Mouse (Mus musculus) duodenum, adult 2 months (tissue): Measurements from ENCODE around the gene Taar8a. TPM values are rescaled to one million over a fixed set of nuclear protein-coding genes. Genes with fewer than 3 reads are reported as not detected.

ENCODE experiments used
- polyA plus RNA-seq: library from polyadenylated mRNA; depleted of rRNA; stranded (reverse); fragments of >200 nt; gene quantifications from 2 replicates; pipeline ENCODE4 v1.2.3, GENCODE M21; 2012; ENCODE audit warnings: low replicate concordance; rRNA removed

Taar8a gene
- polyA plus RNA-seq: not detected in 2 replicates

GRCm38 (mm10) chr10:24076200-24076599 is at the start of gene Taar8a:
Gene Taar8a (plus strand): TSS chr10:24076500.

DNA sequence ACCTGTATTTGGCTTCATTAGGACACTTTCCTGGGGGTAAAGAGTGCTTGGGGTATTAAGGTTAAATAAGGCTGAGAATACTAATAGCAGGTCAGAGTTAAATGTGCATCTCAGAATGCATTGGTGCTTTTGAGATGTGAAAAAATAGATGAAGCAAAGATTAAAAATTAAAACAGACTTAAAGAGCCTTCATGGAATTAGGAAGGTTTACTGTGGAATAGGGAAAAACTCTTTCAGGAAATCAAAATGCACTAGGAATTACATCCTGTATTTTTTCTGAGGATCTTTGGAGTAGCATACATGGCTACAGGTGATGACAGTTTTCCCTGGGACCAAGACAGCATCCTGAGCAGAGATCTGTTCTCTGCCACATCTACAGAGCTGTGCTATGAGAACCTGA is 49.4 kb upstream of the Taar8a start, which contains the start of gene Taar7d:
Taar7d (plus strand) TSS at position 301 of the 400 bp plus-strand sequence.

DNA sequence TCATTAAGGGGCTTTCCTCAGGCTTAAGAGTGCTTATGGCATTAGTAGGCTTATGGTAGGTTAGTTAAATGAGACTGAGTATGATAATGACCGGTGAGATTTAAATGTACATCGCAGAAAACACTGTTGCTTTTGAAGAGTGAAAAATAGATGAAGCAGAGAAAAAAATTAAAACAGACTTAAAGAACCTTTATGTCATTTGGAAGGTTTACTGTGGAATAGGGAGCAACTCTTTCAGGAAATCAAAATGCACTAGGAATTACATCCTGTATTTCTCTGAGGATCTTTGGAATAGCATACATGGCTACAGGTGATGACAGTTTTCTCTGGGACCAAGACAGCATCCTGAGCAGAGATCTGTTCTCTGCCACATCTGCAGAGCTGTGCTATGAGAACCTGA is 39.0 kb upstream of the Taar8a start, which contains the start of gene Taar7e:
Taar7e (plus strand) TSS at position 301 of the 400 bp plus-strand sequence.

GRCm38 (mm10) chr10:24049210-24049609 is 27.1 kb upstream of the Taar8a start, which contains the start of gene Taar7f:
Gene Taar7f (plus strand): TSS chr10:24049510.

DNA sequence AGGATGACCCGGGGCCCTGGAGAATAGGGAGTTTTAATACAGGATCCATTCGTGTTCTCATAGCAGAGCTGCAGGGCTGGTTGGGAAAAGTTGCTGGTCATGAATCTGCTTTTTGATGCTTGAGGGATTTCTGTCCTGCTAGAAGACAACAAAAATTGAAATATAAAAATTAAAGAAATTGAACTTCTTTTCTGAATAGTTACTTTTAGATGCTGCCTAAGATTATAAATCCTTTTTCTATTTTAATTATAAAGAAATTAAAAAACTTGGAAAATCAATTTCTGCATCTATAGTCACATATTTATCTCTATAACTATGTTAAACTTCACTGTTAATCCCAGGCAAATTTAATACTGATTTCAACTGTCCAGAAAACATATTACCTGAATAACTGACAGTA is 15.9 kb downstream of the Taar8a start, which contains the start of gene Taar8b:
Taar8b (minus strand) TSS at position 101 of the 400 bp plus-strand sequence.

GRCm38 (mm10) chr10:24101812-24102211 is 25.5 kb downstream of the Taar8a start, which contains the start of gene Taar8c:
Gene Taar8c (minus strand): TSS chr10:24101912.

DNA sequence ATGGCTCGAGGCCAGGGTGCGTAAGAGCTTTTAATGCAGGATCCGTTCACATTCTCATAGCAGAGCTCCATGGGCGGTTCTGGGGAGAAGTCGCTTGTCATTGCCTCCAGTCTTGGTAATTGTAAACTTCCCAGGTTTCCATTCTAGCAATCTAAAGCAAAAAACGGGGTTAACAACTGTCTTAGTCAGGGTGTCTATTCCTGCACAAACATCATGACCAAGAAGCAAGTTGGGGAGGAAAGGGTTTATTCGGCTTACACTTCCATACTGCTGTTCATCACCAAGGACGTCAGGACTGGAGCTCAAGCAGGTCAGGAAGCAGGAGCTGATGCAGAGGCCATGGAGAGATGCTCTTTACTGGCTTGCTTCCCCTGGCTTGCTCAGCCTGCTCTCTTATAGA is 33.1 kb downstream of the Taar8a start, which contains the start of gene Taar9:
Taar9 (minus strand) TSS at position 101 of the 400 bp plus-strand sequence.

Other genes starting within 250 kb of the Taar8a start
- 0.40 TPM in 1 of 2 replicates, not detected in the other for gene Vnn3, start 225.0 kb upstream of the Taar8a start, polyA plus RNA-seq
- 5.2 and 38.5 TPM in 2 replicates for gene Vnn1, start 181.8 kb upstream of the Taar8a start, polyA plus RNA-seq
- gene Taar1, start 156.1 kb upstream of the Taar8a start, polyA plus RNA-seq: not detected in 2 replicates
- not detected in 2 replicates for gene Taar2, start 137.9 kb upstream of the Taar8a start, polyA plus RNA-seq
- not detected in 2 replicates for gene Taar3, start 126.9 kb upstream of the Taar8a start, polyA plus RNA-seq
- gene Taar4, start 116.0 kb upstream of the Taar8a start, polyA plus RNA-seq: not detected in 2 replicates
- not detected in 2 replicates for gene Taar5, start 105.8 kb upstream of the Taar8a start, polyA plus RNA-seq
- gene Taar6, start 90.9 kb upstream of the Taar8a start, polyA plus RNA-seq: not detected in 2 replicates
- gene Taar7a, start 83.0 kb upstream of the Taar8a start, polyA plus RNA-seq: not detected in 2 replicates
- gene Taar7b, start 76.6 kb upstream of the Taar8a start, polyA plus RNA-seq: not detected in 2 replicates
- gene Taar7d, start 49.3 kb upstream of the Taar8a start, polyA plus RNA-seq: not detected in 2 replicates
- not detected in 2 replicates for gene Taar7e, start 38.9 kb upstream of the Taar8a start, polyA plus RNA-seq
- not detected in 2 replicates for gene Taar7f, start 27.0 kb upstream of the Taar8a start, polyA plus RNA-seq
- 0.11 TPM in 1 of 2 replicates, not detected in the other for gene Taar8b, start 15.8 kb downstream of the Taar8a start, polyA plus RNA-seq
- gene Taar8c, start 25.4 kb downstream of the Taar8a start, polyA plus RNA-seq: 0.22 TPM in 1 of 2 replicates, not detected in the other
- gene Taar9, start 33.0 kb downstream of the Taar8a start, polyA plus RNA-seq: 0.09 TPM in 1 of 2 replicates, not detected in the other
- gene Stx7, start 72.8 kb downstream of the Taar8a start, polyA plus RNA-seq: 33.6 and 42.2 TPM in 2 replicates
- 2.2 and 9.5 TPM in 2 replicates for gene Moxd1, start 147.0 kb downstream of the Taar8a start, polyA plus RNA-seq